Mouse (Mus musculus): Measurements from ENCODE around the gene Tceanc2. TPM values are rescaled to one million over a fixed set of nuclear protein-coding genes. Genes with fewer than 3 reads are reported as not detected.

Gene Tceanc2
- total RNA-seq, 1 experiment from 2014 or later = 27.9 TPM

Other genes with a start within 250 kb of the Tceanc2 start
- gene Mrpl37, start 112.2 kb downstream of the Tceanc2 start, total RNA-seq (2021) = 98.8 and 100 TPM in 2 replicates
- gene Cyb5rl, start 112.1 kb downstream of the Tceanc2 start, total RNA-seq (2021) = 17.0 and 20.1 TPM in 2 replicates
- gene Cdcp2, start 82.2 kb downstream of the Tceanc2 start, total RNA-seq (2021) = not detected in 2 replicates
- 261 and 291 TPM in 2 replicates for gene Tmem59, start 717 bp downstream of the Tceanc2 start, total RNA-seq (2021)
- gene Ldlrad1, start 30.1 kb upstream of the Tceanc2 start, total RNA-seq (2021) = not detected in 2 replicates
- 28.2 and 32.3 TPM in 2 replicates for gene Lrrc42, start 74.4 kb upstream of the Tceanc2 start, total RNA-seq (2021)
- 22.4 and 22.6 TPM in 2 replicates for gene Hspb11, start 74.5 kb upstream of the Tceanc2 start, total RNA-seq (2021)
- gene Dio1, start 128.1 kb upstream of the Tceanc2 start, total RNA-seq (2021) = 0.49 and 12.0 TPM in 2 replicates
- 51.8 and 68.3 TPM in 2 replicates for gene Yipf1, start 135.2 kb upstream of the Tceanc2 start, total RNA-seq (2021)
- gene Ndc1, start 188.7 kb upstream of the Tceanc2 start, total RNA-seq (2021) = 15.1 and 15.9 TPM in 2 replicates